21 mouse cellular contexts compared by ENCODE assay signal in the genomic region with DNA sequence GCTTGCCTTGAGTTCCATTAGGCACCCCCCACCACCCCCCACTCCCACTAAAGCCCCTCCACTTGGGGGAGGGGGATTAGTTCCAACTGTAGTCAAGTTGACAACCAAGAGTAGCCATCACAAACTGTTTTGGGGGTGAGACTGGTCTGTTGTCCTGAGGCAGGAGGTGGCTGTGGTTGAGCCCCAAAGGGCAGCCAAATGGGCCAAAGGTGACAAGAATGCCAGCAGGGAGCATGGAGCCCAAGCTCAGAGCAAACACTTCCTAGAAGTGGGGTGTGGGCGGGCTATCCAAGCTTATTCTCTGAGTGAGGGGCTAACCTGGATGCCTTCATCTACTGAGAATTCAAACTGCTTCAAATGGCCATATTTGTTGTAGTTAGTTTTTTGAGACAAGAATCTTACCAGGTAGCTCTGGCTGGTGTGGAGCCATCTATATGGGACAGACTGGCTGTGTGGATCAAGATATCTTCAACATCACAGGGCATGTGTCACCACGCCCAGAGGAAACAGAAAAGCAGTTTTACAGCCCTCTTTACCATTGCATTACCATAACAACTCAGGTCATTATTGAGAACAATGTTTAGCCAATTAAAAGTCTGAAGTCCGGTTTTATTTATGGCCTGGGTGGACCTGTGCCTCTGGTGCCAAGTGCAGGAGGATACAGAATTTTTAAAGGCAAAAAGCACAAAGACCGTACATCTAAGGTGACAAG. TPM values are rescaled to one million over a fixed set of nuclear protein-coding genes. Genes with fewer than 3 reads are reported as not detected.
A peak's percentile ranks its signal among the peaks of the same experiment; 100 is the strongest.
DNase-seq lines count a peak whose midpoint lies in the region; ATAC-seq and TF ChIP-seq lines count a peak whose summit lies in the region.
"Had no signal": no experiment of that assay in that cellular context is flagged by ENCODE, and none has a peak within 500 bp of the region (broad histone marks: within the 10 kb centered on the region; RNA-seq: fewer than 3 reads in every experiment).

No protein-coding gene starts in this region.

- H3K9ac ChIP-seq in liver, embryonic 12.5 days: peak overlapping the region; percentile 24; the same call in 1 of the 2 replicates
- H3K9ac ChIP-seq: embryonic facial prominence, embryonic 12.5 days; hindbrain, embryonic 14.5 days; limb, embryonic 15.5 days; midbrain, embryonic 12.5 days; neural tube, embryonic 13.5 days had no signal

- H3K4me1 ChIP-seq in liver, embryonic 12.5 days: peaks cover 30% of the 10 kb centered on the region
- peaks cover 32% of the 10 kb centered on the region for H3K4me1 ChIP-seq in small intestine, adult 2 months (ENCODE audit: control insufficient read depth, insufficient read depth, insufficient read length, low read length)
- H3K4me1 ChIP-seq: embryonic facial prominence, embryonic 12.5 days; limb, embryonic 15.5 days had no signal

- no peak for TF ChIP-seq POLR2A in small intestine, adult 2 months (IDR thresholded peaks at IDR 0.05; ENCODE audit: low read depth, low read length)

- no peak overlapping the region for H3K4me3 ChIP-seq in liver, embryonic 12.5 days
- no peak overlapping the region for H3K4me3 ChIP-seq in small intestine, adult 2 months (ENCODE audit: low read depth, low read length)
- H3K4me3 ChIP-seq: embryonic facial prominence, embryonic 12.5 days; limb, embryonic 15.5 days; midbrain, embryonic 12.5 days; neural tube, embryonic 13.5 days had no signal

- H3K36me3 ChIP-seq in liver, embryonic 12.5 days: peaks cover 43% of the 10 kb centered on the region
- H3K36me3 ChIP-seq in small intestine, adult 2 months (ENCODE audit: control insufficient read depth, insufficient read depth, low read length): peaks cover 46% of the 10 kb centered on the region

- 61% methylated on average over 4 of the region's 4 CpGs for WGBS in liver, embryonic 12.5 days (ENCODE audit: insufficient replicate concordance)
- 31% methylated on average over 4 of the region's 4 CpGs for WGBS in small intestine, adult 2 months

- 0 out of 2 replicates have a peak, but pooled peaks have one; percentile 50 for ATAC-seq in erythroid progenitor cell, adult 5-6 weeks (replicated peaks; ENCODE audit: low FRiP score, poor library complexity, severe bottlenecking)
- ATAC-seq in liver, embryonic 12.5 days: peak; percentile 72

- DNase-seq in kidney, adult 9 months: peak; percentile 32
- DNase-seq in kidney, postnatal 4 days: no peak
- DNase-seq in ovary, postnatal 14 days (ENCODE audit: low spot score): no peak
- no peak for DNase-seq in lung, postnatal 25 days (ENCODE audit: low spot score)
- DNase-seq in cerebellum, postnatal 14 days: no peak
- DNase-seq: B cell, adult 2 months; cerebellum, adult 8-10 months; gastrocnemius, postnatal 10 days; kidney, adult 8-10 months; layer of hippocampus, postnatal 36 days; lung, postnatal 36 days; right cerebral cortex, postnatal 14 days; thymus, adult 18-20 months had no signal

- peak overlapping the region; percentile 56; the same call in 1 of the 2 replicates for H3K27ac ChIP-seq in liver, embryonic 12.5 days
- peak overlapping the region; percentile 93 for H3K27ac ChIP-seq in small intestine, adult 2 months (ENCODE audit: insufficient read depth, low read depth, low read length)
- H3K27ac ChIP-seq: embryonic facial prominence, embryonic 12.5 days; hindbrain, embryonic 14.5 days; limb, embryonic 15.5 days; midbrain, embryonic 12.5 days; neural tube, embryonic 13.5 days had no signal

- no peak for TF ChIP-seq CTCF in small intestine, adult 2 months (IDR thresholded peaks at IDR 0.05; ENCODE audit: extremely low read depth, insufficient read length, insufficient replicate concordance, low read depth, low read length)

- H3K27me3 ChIP-seq in liver, embryonic 12.5 days (replicated peaks): no peaks in the 10 kb centered on the region; the same call in 1 of the 2 replicates
- no peaks in the 10 kb centered on the region for H3K27me3 ChIP-seq in small intestine, adult 2 months (ENCODE audit: control insufficient read depth, insufficient read depth, low read length)
- H3K27me3 ChIP-seq: embryonic facial prominence, embryonic 12.5 days; limb, embryonic 15.5 days; midbrain, embryonic 12.5 days; neural tube, embryonic 13.5 days had no signal

- no peaks in the 10 kb centered on the region for H3K9me3 ChIP-seq in liver, embryonic 12.5 days (replicated peaks)
- H3K9me3 ChIP-seq: embryonic facial prominence, embryonic 12.5 days; limb, embryonic 15.5 days; midbrain, embryonic 12.5 days; neural tube, embryonic 13.5 days had no signal

- H3K4me2 ChIP-seq in liver, embryonic 12.5 days: peak overlapping the region; percentile 32; the same call in 1 of the 2 replicates
- H3K4me2 ChIP-seq: embryonic facial prominence, embryonic 12.5 days; hindbrain, embryonic 14.5 days; limb, embryonic 15.5 days; midbrain, embryonic 12.5 days; neural tube, embryonic 13.5 days had no signal

RNA-seq across cellular contexts. Expression of gene Ifngr2, which starts 17.9 kb away (rescaled TPM):
- total RNA-seq in erythroid progenitor cell, adult 5-6 weeks (2015; ENCODE audit: low replicate concordance): 5.4 and 6.1 TPM in 2 replicates
- total RNA-seq in erythroid progenitor cell, adult 5-6 weeks (2017; ENCODE audit: low replicate concordance): 2.3 and 5.8 TPM in 2 replicates
- 17.1 and 17.9 TPM in 2 replicates for polyA plus RNA-seq in liver, embryonic 12.5 days (2016; fragmentation: Nextera tagmentation; extraction: Ambion mirVana)
- polyA plus RNA-seq in small intestine, adult 2 months (2012; rRNA removed): 48.9 and 162 TPM in 2 replicates

RNA-seq across cellular contexts. Expression of gene Tmem50b, which starts 32.9 kb away (rescaled TPM):
- total RNA-seq in erythroid progenitor cell, adult 5-6 weeks (2015; ENCODE audit: low replicate concordance): 19.8 and 22.2 TPM in 2 replicates
- 9.2 and 10.7 TPM in 2 replicates for total RNA-seq in erythroid progenitor cell, adult 5-6 weeks (2017; ENCODE audit: low replicate concordance)
- 6.7 and 6.8 TPM in 2 replicates for polyA plus RNA-seq in liver, embryonic 12.5 days (2016; fragmentation: Nextera tagmentation; extraction: Ambion mirVana)
- polyA plus RNA-seq in small intestine, adult 2 months (2012; rRNA removed): 18.4 and 20.0 TPM in 2 replicates

RNA-seq across cellular contexts. Expression of gene Dnajc28, which starts 54.1 kb away (rescaled TPM):
- 1.3 and 2.2 TPM in 2 replicates for total RNA-seq in erythroid progenitor cell, adult 5-6 weeks (2015; ENCODE audit: low replicate concordance)
- 3.1 and 3.5 TPM in 2 replicates for total RNA-seq in erythroid progenitor cell, adult 5-6 weeks (2017; ENCODE audit: low replicate concordance)
- polyA plus RNA-seq in liver, embryonic 12.5 days (2016; fragmentation: Nextera tagmentation; extraction: Ambion mirVana): 1.8 and 2.8 TPM in 2 replicates
- polyA plus RNA-seq in small intestine, adult 2 months (2012; rRNA removed): 0.11 and 0.47 TPM in 2 replicates
